Mouse (Mus musculus) heart, embryonic 14.5 days (tissue): Measurements from ENCODE around the gene Psmf1. TPM values are rescaled to one million over a fixed set of nuclear protein-coding genes. Genes with fewer than 3 reads are reported as not detected.
A peak's percentile ranks its signal among the peaks of the same experiment; 100 is the strongest.

Source experiments
- ATAC-seq: fragments of 200-750 bp; cut with Nextera tagmentation; 2 replicates; pipeline ENCODE4 v1.8.0; 2017; ENCODE audit warnings: low read depth, moderate TSS enrichment; ENCODE audit not compliant: insufficient number of reproducible peaks, insufficient read depth, low FRiP score
- H3K27ac ChIP-seq, 2 experiments: fragments of 200-500 bp in 1 of 2; fragments of 300-500 bp in 1 of 2; sonication (generic) in 1 of 2; replicated peaks in 1 of 2; 2 replicates each; pipeline ENCODE4 v1.5.1; 2012 to 2014; ENCODE audit warnings: low read depth in 2 of 2, low read length in 2 of 2, control low read depth in 1 of 2, mild to moderate bottlenecking in 1 of 2, mixed read lengths in 1 of 2; ENCODE audit not compliant: control insufficient read depth in 1 of 2, insufficient read depth in 1 of 2
- H3K27me3 ChIP-seq: fragments of 300-500 bp; sonication (generic); 2 replicates; pipeline ENCODE4 v1.6.1; 2014; ENCODE audit warnings: mild to moderate bottlenecking, low read length, control low read depth; ENCODE audit not compliant: control insufficient read depth, insufficient read depth
- H3K36me3 ChIP-seq: fragments of 300-500 bp; sonication (generic); 2 replicates; pipeline ENCODE4 v1.6.1; 2014; ENCODE audit warnings: mild to moderate bottlenecking, control low read depth, low read length, mixed read lengths; ENCODE audit not compliant: control insufficient read depth, insufficient read depth
- H3K4me1 ChIP-seq, 2 experiments: fragments of 200-500 bp in 1 of 2; fragments of 300-500 bp in 1 of 2; sonication (generic) in 1 of 2; 2 replicates each; pipeline ENCODE4 v1.6.1; 2012 to 2014; ENCODE audit warnings: low read length in 2 of 2, control low read depth in 1 of 2, mixed read lengths in 1 of 2; ENCODE audit not compliant: control insufficient read depth in 2 of 2, insufficient read depth in 2 of 2
- H3K4me2 ChIP-seq: fragments of 300-500 bp; sonication (generic); 2 replicates; pipeline ENCODE4 v1.6.1; 2014; ENCODE audit warnings: mild to moderate bottlenecking, low read length
- H3K4me3 ChIP-seq, 2 experiments: fragments of 200-500 bp in 1 of 2; fragments of 300-500 bp in 1 of 2; sonication (generic) in 1 of 2; 2 replicates each; pipeline ENCODE4 v1.5.1; 2012 to 2014; ENCODE audit warnings: low read length in 2 of 2, mild to moderate bottlenecking in 2 of 2, control low read depth in 1 of 2, low read depth in 1 of 2, moderate library complexity in 1 of 2; ENCODE audit not compliant: control insufficient read depth in 1 of 2, insufficient read depth in 1 of 2
- H3K9ac ChIP-seq: fragments of 300-500 bp; sonication (generic); 2 replicates; pipeline ENCODE4 v1.6.1; 2014; ENCODE audit warnings: mild to moderate bottlenecking, low read length
- H3K9me3 ChIP-seq: fragments of 300-500 bp; sonication (generic); 2 replicates; pipeline ENCODE4 v1.6.1; 2016; ENCODE audit warnings: low read length, control low read depth; ENCODE audit not compliant: control insufficient read depth
- WGBS: fragments of 180-500 bp; shearing (Covaris S2); extraction: QIAGEN DNeasy Blood & Tissue Kit; methylation state at CpG from one replicate; pipeline ENCODE4 v1.1.7; 2014; 5-methylcytosine and 5-hydroxymethylcytosine counted together
- polyA plus RNA-seq: library from polyadenylated mRNA; unstranded; fragments of >200 nt; fragmentation: Nextera tagmentation; extraction: Ambion mirVana; gene quantifications from 2 replicates; pipeline ENCODE4 v1.2.1, GENCODE M21; 2014

The Psmf1 gene
- polyA plus RNA-seq, 1 experiment from 2014 or later: 33.7 TPM

- 78% methylated on average over 4 of the region's 4 CpGs for WGBS
- 0 out of 2 replicates have a peak, but pooled peaks cover 5% of the 10 kb centered on the region for H3K27me3 ChIP-seq
- H3K9ac ChIP-seq: no peak overlapping the region
- H3K4me2 ChIP-seq: no peak overlapping the region
- H3K9me3 ChIP-seq: no peaks in the 10 kb centered on the region
- H3K36me3 ChIP-seq: no peaks in the 10 kb centered on the region
- no peaks in the 10 kb centered on the region for H3K4me1 ChIP-seq
- no peak overlapping the region for H3K27ac ChIP-seq
- no peak overlapping the region for H3K4me3 ChIP-seq
- no peak for ATAC-seq
Measured at GRCm38 (mm10) chr2:151682976-151683375, 61.0 kb downstream of the Psmf1 start.

- Histone ChIP-seq H3K9ac (no peak overlapping the region), H3K9me3 (no peaks in the 10 kb centered on the region), H3K4me2 (no peak overlapping the region), H3K27me3 (0 out of 2 replicates have a peak, but pooled peaks cover 5% of the 10 kb centered on the region), H3K4me1 (no peaks in the 10 kb centered on the region), H3K36me3 (no peaks in the 10 kb centered on the region), H3K4me3 (no peak overlapping the region), H3K27ac (no peak overlapping the region)
- no peak for ATAC-seq
- WGBS: 58% methylated on average over 3 of the region's 3 CpGs
Measured at GRCm38 (mm10) chr2:151682357-151682756, 61.6 kb downstream of the Psmf1 start.

- no peaks in the 10 kb centered on the region for H3K27me3 ChIP-seq
- no peak overlapping the region for H3K27ac ChIP-seq
- H3K4me3 ChIP-seq: no peak overlapping the region
- ATAC-seq: no peak
- H3K4me2 ChIP-seq: no peak overlapping the region
- WGBS: 42% methylated on average over 2 of the region's 2 CpGs
- H3K4me1 ChIP-seq: no peaks in the 10 kb centered on the region
- no peak overlapping the region for H3K9ac ChIP-seq
- no peaks in the 10 kb centered on the region for H3K36me3 ChIP-seq
- H3K9me3 ChIP-seq: no peaks in the 10 kb centered on the region
Measured at GRCm38 (mm10) chr2:151676234-151676633, 67.8 kb downstream of the Psmf1 start.

- no peak for ATAC-seq
- Histone ChIP-seq H3K4me1 (no peaks in the 10 kb centered on the region; a peak in 1 of 4 replicates), H3K36me3 (no peaks in the 10 kb centered on the region), H3K9ac (no peak overlapping the region), H3K9me3 (no peaks in the 10 kb centered on the region), H3K4me3 (no peak overlapping the region), H3K27me3 (peaks cover 10% of the 10 kb centered on the region), H3K27ac (no peak overlapping the region), H3K4me2 (no peak overlapping the region)
- WGBS: 36% methylated on average over 1 of the region's 1 CpGs
Measured at GRCm38 (mm10) chr2:151670968-151671329, 73.0 kb downstream of the Psmf1 start.

GRCm38 (mm10) chr2:151670026-151670967 is 73.7 kb downstream of the Psmf1 start:
- peaks cover 10% of the 10 kb centered on the region for H3K27me3 ChIP-seq
- H3K9me3 ChIP-seq: no peaks in the 10 kb centered on the region
- H3K36me3 ChIP-seq: no peaks in the 10 kb centered on the region
- 0 out of 2 replicates have a peak, but pooled peaks have one; percentile 39 for ATAC-seq
- no peak overlapping the region for H3K27ac ChIP-seq
- no peak overlapping the region for H3K9ac ChIP-seq
- H3K4me3 ChIP-seq: no peak overlapping the region
- peak overlapping the region; percentile 31 for H3K4me2 ChIP-seq
- no peaks in the 10 kb centered on the region; a peak in 1 of 4 replicates for H3K4me1 ChIP-seq
- WGBS: 34% methylated on average over 48 of the region's 48 CpGs

GRCm38 (mm10) chr2:151668433-151668832 is 75.6 kb downstream of the Psmf1 start, which contains the start of gene Rad21l:
Rad21l (minus strand) TSS chr2:151668533.
- Histone ChIP-seq H3K9me3 (no peaks in the 10 kb centered on the region), H3K4me2 (no peak within 1 kb of the TSS), H3K27me3 (peaks cover 10% of the 10 kb centered on the region), H3K27ac (no peak within 1 kb of the TSS), H3K4me3 (no peak within 1 kb of the TSS), H3K36me3 (no peaks in the 10 kb centered on the region), H3K9ac (no peak within 1 kb of the TSS), H3K4me1 (no peaks in the 10 kb centered on the region; a peak in 1 of 4 replicates)
- 61% methylated on average over 3 of the region's 3 CpGs for WGBS
- ATAC-seq: no peak
